Mouse (Mus musculus) CD4-positive helper T cell, adult 2 months (primary cell): ENCODE results near the gene Prps1.
"Not testable (repeated sequence)": the region's sequence is repeated elsewhere in the genome, so short reads cannot be mapped to it uniquely, and the experiment has no call there.

Source experiments
- DNase-seq: peaks from one replicate; pipeline ENCODE4 v3.0.0-alpha.2; 2012; ENCODE audit warnings: low read depth, missing footprints, low spot score

Gene Prps1

GRCm38 (mm10) chrX:140501401-140502301, 45.2 kb downstream of the Prps1 start:
- DNase-seq = peak; percentile 5

- peak; percentile 76 for DNase-seq
Measured at GRCm38 (mm10) chrX:140503905-140504304, 47.5 kb downstream of the Prps1 start.

GRCm38 (mm10) chrX:140505497-140506238, 49.3 kb downstream of the Prps1 start:
- peak; percentile 89 for DNase-seq

GRCm38 (mm10) chrX:140506436-140507180, 50.2 kb downstream of the Prps1 start:
- peak; percentile 40 for DNase-seq

- DNase-seq = no peak
Measured at GRCm38 (mm10) chrX:140507377-140507776, 51.0 kb downstream of the Prps1 start.

DNA sequence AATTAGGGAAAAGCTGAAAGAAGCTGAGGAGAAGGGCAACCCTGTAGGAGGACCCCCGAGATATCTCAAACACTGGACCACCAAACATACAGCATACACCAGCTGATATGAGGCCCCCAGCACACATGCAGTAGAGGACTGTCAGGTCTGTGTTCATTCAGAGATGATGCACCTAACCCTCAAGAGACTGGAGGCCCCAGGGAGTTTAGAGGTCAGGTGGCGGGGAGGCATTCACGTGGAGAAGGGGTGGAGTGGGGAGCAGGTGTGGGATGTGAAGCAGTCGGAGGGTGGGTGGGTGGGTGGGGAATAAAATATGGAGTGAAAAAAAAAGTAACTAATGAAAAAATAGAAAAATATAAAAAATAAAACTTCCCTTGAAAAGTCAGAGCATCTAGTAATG, 52.4 kb downstream of the Prps1 start:
- DNase-seq = not testable (repeated sequence)

GRCm38 (mm10) chrX:140509817-140510216, 53.4 kb downstream of the Prps1 start:
- DNase-seq = no peak

DNA sequence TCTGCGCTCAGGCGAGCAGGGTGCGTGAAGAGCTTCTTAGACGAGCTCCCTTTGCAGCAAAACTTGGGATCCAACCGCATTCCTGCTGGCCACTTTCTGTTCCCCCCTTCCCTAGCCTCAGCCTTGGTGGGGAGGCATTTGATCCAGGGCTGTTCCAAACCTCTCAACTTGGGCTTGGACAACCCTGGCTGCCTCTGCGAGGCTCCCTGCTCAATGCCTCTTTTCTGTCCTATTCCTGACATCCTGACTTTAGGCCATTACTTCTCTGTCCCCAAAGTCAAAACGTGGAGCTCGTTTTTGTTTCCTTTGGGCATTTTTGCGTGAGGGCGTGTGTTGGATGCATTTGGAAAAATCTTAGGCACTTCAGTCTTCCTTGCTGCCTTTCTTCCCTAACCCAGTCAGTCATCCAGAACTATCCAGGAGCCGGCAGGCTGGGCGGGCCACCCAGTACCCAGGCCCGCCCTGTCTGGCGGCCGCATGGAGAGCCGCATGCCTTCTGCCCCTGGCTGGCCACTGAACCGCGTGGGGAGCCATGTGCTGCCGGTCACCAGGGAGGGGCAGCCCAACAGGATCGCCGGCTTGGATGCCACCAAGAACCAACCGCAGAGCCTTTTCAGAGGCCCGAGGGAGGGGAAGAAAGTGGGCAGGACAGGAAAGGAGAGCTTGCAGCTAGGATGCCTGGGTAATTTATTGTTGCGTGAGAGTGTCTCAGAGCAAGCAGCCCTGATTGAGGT, 54.5 kb downstream of the Prps1 start:
- DNase-seq = no peak

GRCm38 (mm10) chrX:140511687-140512651, 55.6 kb downstream of the Prps1 start:
- DNase-seq = no peak

DNA sequence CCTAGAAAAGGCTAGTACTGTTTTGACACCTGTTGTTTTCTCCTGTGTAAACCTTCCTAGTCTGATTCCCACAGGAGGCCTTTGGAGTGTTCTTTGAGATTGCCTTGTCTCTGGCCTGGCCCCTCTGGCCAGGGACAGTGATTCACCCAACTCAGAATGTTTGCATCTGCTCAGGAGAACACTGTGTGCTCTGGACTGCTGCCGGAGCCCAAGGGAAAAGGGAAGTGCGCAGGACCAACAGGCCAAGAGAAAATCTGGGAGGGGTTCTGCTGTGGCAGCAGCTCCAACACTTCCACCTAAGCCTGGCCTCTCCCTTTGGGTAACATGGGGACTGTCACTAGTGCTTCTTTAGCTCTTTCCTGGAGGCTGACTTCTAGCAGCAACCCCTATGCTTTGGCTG, 57.0 kb downstream of the Prps1 start:
- no peak for DNase-seq

GRCm38 (mm10) chrX:140518351-140518750, 61.9 kb downstream of the Prps1 start:
- DNase-seq = no peak

GRCm38 (mm10) chrX:140520146-140521102, 64.0 kb downstream of the Prps1 start:
- peak; percentile 92 for DNase-seq

GRCm38 (mm10) chrX:140522071-140522765, 65.8 kb downstream of the Prps1 start:
- DNase-seq = no peak

DNA sequence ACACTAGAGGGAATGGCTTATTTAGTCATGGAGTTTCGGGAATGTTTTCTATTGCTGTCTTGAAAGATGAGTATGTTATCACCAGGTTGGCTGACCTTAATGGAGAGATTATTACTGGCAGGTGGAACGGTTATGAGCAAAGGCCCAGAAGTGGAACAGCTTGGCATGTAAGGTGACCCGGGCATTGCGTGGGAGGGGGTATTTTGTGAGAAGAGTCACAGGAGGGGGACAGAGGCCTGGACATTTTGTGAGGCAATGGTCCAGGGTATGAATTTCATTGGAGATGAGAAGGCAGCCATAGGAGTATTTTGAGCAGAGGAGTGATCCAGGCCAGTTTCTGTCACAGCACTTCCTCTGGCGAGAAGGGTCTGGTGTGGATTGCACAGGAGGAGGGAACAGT, 67.8 kb downstream of the Prps1 start:
- DNase-seq = no peak
